Mouse (Mus musculus): Measurements from ENCODE around the gene Akr1b8. TPM values are rescaled to one million over a fixed set of nuclear protein-coding genes. Genes with fewer than 3 reads are reported as not detected.
"Not testable (repeated sequence)": the region's sequence is repeated elsewhere in the genome, so short reads cannot be mapped to it uniquely, and the experiment has no call there.

The Akr1b8 gene
- polyA plus RNA-seq, 1 experiment from 2014 or later, result 4.8 TPM

GRCm38 (mm10) chr6:34318172-34318571 is 35.7 kb upstream of the Akr1b8 start:
- Histone ChIP-seq H3K36me3 (ENCODE audit: control insufficient read depth, insufficient read depth, low read length) (no peaks in the 10 kb centered on the region), H3K27me3 (replicated peaks; ENCODE audit: control insufficient read depth, insufficient read depth, low read length) (no peaks in the 10 kb centered on the region), H3K4me3 (ENCODE audit: low read length) (peak overlapping the region; percentile 76; the same call in 1 of the 2 replicates), H3K9me3 (ENCODE audit: control insufficient read depth, low read length) (no peaks in the 10 kb centered on the region), H3K4me1 (ENCODE audit: control insufficient read depth, insufficient read depth, low read length) (peaks cover 7% of the 10 kb centered on the region; the same call in 1 of the 2 replicates), H3K9ac (ENCODE audit: low read depth, low read length) (no peak overlapping the region; the same call in 1 of the 2 replicates), H3K4me2 (ENCODE audit: low read depth, low read length) (peak overlapping the region; percentile 74), H3K27ac (ENCODE audit: low read length) (no peak overlapping the region)
- 39% methylated on average over 5 of the region's 5 CpGs for WGBS
- no peak for ATAC-seq

GRCm38 (mm10) chr6:34318636-34319035 is 35.3 kb upstream of the Akr1b8 start:
- H3K4me2 ChIP-seq (ENCODE audit: low read depth, low read length), result no peak overlapping the region
- no peak overlapping the region for H3K9ac ChIP-seq (ENCODE audit: low read depth, low read length)
- peaks cover 7% of the 10 kb centered on the region; the same call in 1 of the 2 replicates for H3K4me1 ChIP-seq (ENCODE audit: control insufficient read depth, insufficient read depth, low read length)
- WGBS, result 79% methylated on average over 6 of the region's 6 CpGs
- ATAC-seq, result no peak
- no peaks in the 10 kb centered on the region for H3K36me3 ChIP-seq (ENCODE audit: control insufficient read depth, insufficient read depth, low read length)
- H3K27me3 ChIP-seq (replicated peaks; ENCODE audit: control insufficient read depth, insufficient read depth, low read length), result no peaks in the 10 kb centered on the region
- no peak overlapping the region for H3K4me3 ChIP-seq (ENCODE audit: low read length)
- H3K27ac ChIP-seq (ENCODE audit: low read length), result no peak overlapping the region
- no peaks in the 10 kb centered on the region for H3K9me3 ChIP-seq (ENCODE audit: control insufficient read depth, low read length)

- Histone ChIP-seq H3K9ac (ENCODE audit: low read depth, low read length) (no peak overlapping the region), H3K27me3 (replicated peaks; ENCODE audit: control insufficient read depth, insufficient read depth, low read length) (no peaks in the 10 kb centered on the region), H3K4me1 (ENCODE audit: control insufficient read depth, insufficient read depth, low read length) (no peaks in the 10 kb centered on the region), H3K4me2 (ENCODE audit: low read depth, low read length) (no peak overlapping the region), H3K27ac (ENCODE audit: low read length) (no peak overlapping the region), H3K36me3 (ENCODE audit: control insufficient read depth, insufficient read depth, low read length) (no peaks in the 10 kb centered on the region), H3K9me3 (ENCODE audit: control insufficient read depth, low read length) (no peaks in the 10 kb centered on the region), H3K4me3 (ENCODE audit: low read length) (no peak overlapping the region)
- ATAC-seq, result no peak
- WGBS, result 98% methylated on average over 7 of the region's 7 CpGs
Observed at GRCm38 (mm10) chr6:34322121-34322520, 31.8 kb upstream of the Akr1b8 start.

GRCm38 (mm10) chr6:34331379-34331778 is 22.5 kb upstream of the Akr1b8 start:
- Histone ChIP-seq H3K4me2 (ENCODE audit: low read depth, low read length) (no peak overlapping the region), H3K9me3 (ENCODE audit: control insufficient read depth, low read length) (no peaks in the 10 kb centered on the region), H3K27me3 (replicated peaks; ENCODE audit: control insufficient read depth, insufficient read depth, low read length) (no peaks in the 10 kb centered on the region), H3K36me3 (ENCODE audit: control insufficient read depth, insufficient read depth, low read length) (no peaks in the 10 kb centered on the region), H3K4me3 (ENCODE audit: low read length) (no peak overlapping the region), H3K9ac (ENCODE audit: low read depth, low read length) (no peak overlapping the region), H3K4me1 (ENCODE audit: control insufficient read depth, insufficient read depth, low read length) (no peaks in the 10 kb centered on the region), H3K27ac (ENCODE audit: low read length) (no peak overlapping the region)
- ATAC-seq, result no peak
- WGBS, result 90% methylated on average over 5 of the region's 5 CpGs

- H3K9ac ChIP-seq (ENCODE audit: low read depth, low read length); H3K4me3 ChIP-seq (ENCODE audit: low read length); H3K27ac ChIP-seq (ENCODE audit: low read length); H3K36me3 ChIP-seq (ENCODE audit: control insufficient read depth, insufficient read depth, low read length); H3K9me3 ChIP-seq (ENCODE audit: control insufficient read depth, low read length); H3K27me3 ChIP-seq (replicated peaks; ENCODE audit: control insufficient read depth, insufficient read depth, low read length); H3K4me2 ChIP-seq (ENCODE audit: low read depth, low read length); H3K4me1 ChIP-seq (ENCODE audit: control insufficient read depth, insufficient read depth, low read length); ATAC-seq: not testable (repeated sequence)
- 83% methylated on average over 12 of the region's 12 CpGs for WGBS
Observed at GRCm38 (mm10) chr6:34331804-34332203, 22.1 kb upstream of the Akr1b8 start.

- H3K4me2 ChIP-seq (ENCODE audit: low read depth, low read length), result no peak overlapping the region
- no peak overlapping the region for H3K27ac ChIP-seq (ENCODE audit: low read length)
- no peaks in the 10 kb centered on the region for H3K27me3 ChIP-seq (replicated peaks; ENCODE audit: control insufficient read depth, insufficient read depth, low read length)
- H3K4me1 ChIP-seq (ENCODE audit: control insufficient read depth, insufficient read depth, low read length), result no peaks in the 10 kb centered on the region
- 75% methylated on average over 5 of the region's 5 CpGs for WGBS
- no peak overlapping the region for H3K9ac ChIP-seq (ENCODE audit: low read depth, low read length)
- no peaks in the 10 kb centered on the region for H3K9me3 ChIP-seq (ENCODE audit: control insufficient read depth, low read length)
- no peak overlapping the region for H3K4me3 ChIP-seq (ENCODE audit: low read length)
- ATAC-seq, result no peak
- H3K36me3 ChIP-seq (ENCODE audit: control insufficient read depth, insufficient read depth, low read length), result no peaks in the 10 kb centered on the region
Observed at GRCm38 (mm10) chr6:34334673-34335072, 19.2 kb upstream of the Akr1b8 start.

- Histone ChIP-seq H3K4me3 (ENCODE audit: low read length) (no peak overlapping the region), H3K36me3 (ENCODE audit: control insufficient read depth, insufficient read depth, low read length) (no peaks in the 10 kb centered on the region), H3K27me3 (replicated peaks; ENCODE audit: control insufficient read depth, insufficient read depth, low read length) (no peaks in the 10 kb centered on the region), H3K4me1 (ENCODE audit: control insufficient read depth, insufficient read depth, low read length) (no peaks in the 10 kb centered on the region), H3K9ac (ENCODE audit: low read depth, low read length) (no peak overlapping the region), H3K27ac (ENCODE audit: low read length) (no peak overlapping the region), H3K4me2 (ENCODE audit: low read depth, low read length) (no peak overlapping the region), H3K9me3 (ENCODE audit: control insufficient read depth, low read length) (no peaks in the 10 kb centered on the region)
- no peak for ATAC-seq
- WGBS, result 84% methylated on average over 2 of the region's 2 CpGs
Observed at GRCm38 (mm10) chr6:34337799-34338198, 16.1 kb upstream of the Akr1b8 start.

GRCm38 (mm10) chr6:34341991-34342390 is 11.9 kb upstream of the Akr1b8 start:
- no peaks in the 10 kb centered on the region for H3K27me3 ChIP-seq (replicated peaks; ENCODE audit: control insufficient read depth, insufficient read depth, low read length)
- no peak overlapping the region for H3K4me2 ChIP-seq (ENCODE audit: low read depth, low read length)
- no peaks in the 10 kb centered on the region for H3K36me3 ChIP-seq (ENCODE audit: control insufficient read depth, insufficient read depth, low read length)
- H3K9ac ChIP-seq (ENCODE audit: low read depth, low read length), result no peak overlapping the region
- ATAC-seq, result no peak
- 88% methylated on average over 4 of the region's 4 CpGs for WGBS
- no peak overlapping the region for H3K27ac ChIP-seq (ENCODE audit: low read length)
- H3K4me1 ChIP-seq (ENCODE audit: control insufficient read depth, insufficient read depth, low read length), result peaks cover 3% of the 10 kb centered on the region; the same call in 1 of the 2 replicates
- no peak overlapping the region for H3K4me3 ChIP-seq (ENCODE audit: low read length)
- H3K9me3 ChIP-seq (ENCODE audit: control insufficient read depth, low read length), result no peaks in the 10 kb centered on the region

GRCm38 (mm10) chr6:34342476-34342875 is 11.4 kb upstream of the Akr1b8 start:
- peaks cover 3% of the 10 kb centered on the region; the same call in 1 of the 2 replicates for H3K4me1 ChIP-seq (ENCODE audit: control insufficient read depth, insufficient read depth, low read length)
- H3K9ac ChIP-seq (ENCODE audit: low read depth, low read length), result no peak overlapping the region

GRCm38 (mm10) chr6:34343426-34343825 is 10.5 kb upstream of the Akr1b8 start:
- H3K4me1 ChIP-seq (ENCODE audit: control insufficient read depth, insufficient read depth, low read length), result peaks cover 3% of the 10 kb centered on the region; the same call in 1 of the 2 replicates
- H3K9ac ChIP-seq (ENCODE audit: low read depth, low read length), result no peak overlapping the region
- no peak overlapping the region for H3K4me2 ChIP-seq (ENCODE audit: low read depth, low read length)
- H3K27ac ChIP-seq (ENCODE audit: low read length), result no peak overlapping the region
- H3K9me3 ChIP-seq (ENCODE audit: control insufficient read depth, low read length), result no peaks in the 10 kb centered on the region
- no peak for ATAC-seq
- no peaks in the 10 kb centered on the region for H3K27me3 ChIP-seq (replicated peaks; ENCODE audit: control insufficient read depth, insufficient read depth, low read length)
- no peak overlapping the region for H3K4me3 ChIP-seq (ENCODE audit: low read length)
- 84% methylated on average over 6 of the region's 6 CpGs for WGBS
- H3K36me3 ChIP-seq (ENCODE audit: control insufficient read depth, insufficient read depth, low read length), result no peaks in the 10 kb centered on the region

More at GRCm38 (mm10) chr6:34342476-34342875, 11.4 kb upstream of the Akr1b8 start:
- 85% methylated on average over 2 of the region's 2 CpGs for WGBS
- ATAC-seq, result no peak
- Histone ChIP-seq H3K27me3 (replicated peaks; ENCODE audit: control insufficient read depth, insufficient read depth, low read length) (no peaks in the 10 kb centered on the region), H3K9me3 (ENCODE audit: control insufficient read depth, low read length) (no peaks in the 10 kb centered on the region), H3K27ac (ENCODE audit: low read length) (no peak overlapping the region), H3K4me2 (ENCODE audit: low read depth, low read length) (no peak overlapping the region), H3K36me3 (ENCODE audit: control insufficient read depth, insufficient read depth, low read length) (no peaks in the 10 kb centered on the region), H3K4me3 (ENCODE audit: low read length) (no peak overlapping the region)

Data from intestine, embryonic 16.5 days (tissue).